Mouse (Mus musculus) kidney, adult 2 months (tissue): ENCODE measurements around the gene Tex21.

Source experiments
- CTCF ChIP-seq: fragments of 200-500 bp; conservative IDR thresholded peaks from 2 replicates; pipeline ENCODE4 v1.5.1; 2011; ENCODE audit warnings: low read depth, mild to moderate bottlenecking, control low read depth, low read length, moderate library complexity, mixed read lengths; ENCODE audit not compliant: insufficient read depth, insufficient read length
- POLR2A ChIP-seq: fragments of 200-500 bp; IDR thresholded peaks from one replicate; pipeline ENCODE4 v1.6.1; 2011; ENCODE audit warnings: low read depth, low read length, control low read depth

DNA sequence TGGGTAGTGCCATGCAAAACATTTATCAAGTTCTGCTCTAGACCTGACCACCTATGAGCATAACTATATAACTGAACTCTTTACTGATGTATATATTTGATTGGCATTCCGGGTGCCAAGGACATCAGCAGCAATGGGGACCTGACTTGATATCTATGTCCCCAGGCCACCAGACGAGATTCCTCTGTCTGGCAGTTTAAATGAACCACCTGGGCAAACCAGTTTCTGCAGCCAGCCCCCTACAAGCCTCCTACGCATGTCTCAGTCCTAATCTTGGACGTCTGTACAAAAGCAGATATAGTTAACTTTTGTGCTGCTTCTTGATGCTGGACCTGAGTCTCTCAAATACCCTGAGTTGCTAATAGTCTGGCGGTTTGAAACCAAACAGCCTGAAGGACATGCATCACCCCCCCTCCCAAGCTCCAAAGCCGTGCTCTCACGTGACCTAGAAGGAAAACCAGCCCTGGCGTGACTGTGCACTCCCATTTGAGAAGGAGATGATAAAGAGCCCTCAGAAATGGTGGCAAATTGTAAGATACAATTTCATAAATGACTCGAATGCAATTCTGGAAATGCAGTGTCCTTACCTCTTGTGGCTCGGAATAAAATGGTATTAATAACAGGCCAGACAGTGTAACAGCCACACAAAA lies 61.3 kb downstream of the Tex21 start:
- no peak for TF ChIP-seq POLR2A
- TF ChIP-seq CTCF, result no peak
